Mouse (Mus musculus): Measurements from ENCODE around the gene Ctsa.

Gene Ctsa

GRCm38 (mm10) chr2:164804533-164805331 lies 27.9 kb upstream of the Ctsa start, which contains the start of the genes Acot8 and Zswim3:
TSS of gene Acot8 (minus strand) at chr2:164804882.
TSS of gene Zswim3 (plus strand) at chr2:164805098.
- peak; percentile 99 for DNase-seq (ENCODE audit: low spot score in 2 of 2)

GRCm38 (mm10) chr2:164805332-164805718 lies 27.3 kb upstream of the Ctsa start:
- no peak for DNase-seq (ENCODE audit: low spot score in 2 of 2)

GRCm38 (mm10) chr2:164806614-164807013 lies 26.1 kb upstream of the Ctsa start:
- no peak for DNase-seq (ENCODE audit: low spot score in 2 of 2)

GRCm38 (mm10) chr2:164813557-164813956 lies 19.1 kb upstream of the Ctsa start:
- DNase-seq (ENCODE audit: low spot score in 2 of 2) = no peak

DNA sequence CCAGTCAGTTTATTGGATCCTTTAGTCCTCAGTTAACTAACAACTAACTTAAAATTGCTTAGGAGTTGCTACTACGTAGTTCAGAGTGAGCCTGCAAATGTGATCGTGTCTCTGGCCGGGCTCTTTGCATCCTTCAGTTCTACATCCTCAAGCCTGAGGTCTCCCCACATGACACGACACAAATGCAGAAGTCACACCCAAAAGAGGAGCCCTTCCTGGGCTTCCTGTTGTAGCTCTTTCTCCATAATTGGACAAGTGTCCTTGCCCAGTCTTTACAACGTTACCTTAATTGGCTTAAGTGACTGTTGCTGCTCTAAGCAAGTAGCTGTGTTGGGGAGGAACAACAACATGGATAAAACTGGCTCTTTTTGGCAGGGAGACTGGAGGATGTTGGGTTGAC lies 17.3 kb upstream of the Ctsa start:
- DNase-seq (ENCODE audit: low spot score in 2 of 2) = no peak

DNA sequence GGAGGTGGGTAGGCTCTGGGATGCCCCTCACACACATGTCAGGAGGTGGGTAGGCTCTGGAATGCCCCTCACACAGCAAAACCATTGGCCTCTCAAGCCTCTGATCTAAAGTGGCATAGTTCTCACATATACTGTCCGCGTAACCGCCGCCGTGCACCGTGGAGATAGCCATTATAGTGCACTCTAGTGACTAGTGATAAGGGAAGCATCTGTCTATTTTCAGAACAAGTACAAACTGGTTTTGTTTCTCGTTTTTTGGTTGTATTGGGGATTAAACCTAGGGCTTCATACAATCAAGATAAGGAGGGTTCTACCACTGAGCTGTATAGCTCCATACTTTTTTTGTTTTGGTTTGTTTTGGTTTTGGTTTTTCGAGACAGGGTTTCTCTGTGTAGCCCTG lies 16.9 kb upstream of the Ctsa start:
- DNase-seq (ENCODE audit: low spot score in 2 of 2) = no peak

DNA sequence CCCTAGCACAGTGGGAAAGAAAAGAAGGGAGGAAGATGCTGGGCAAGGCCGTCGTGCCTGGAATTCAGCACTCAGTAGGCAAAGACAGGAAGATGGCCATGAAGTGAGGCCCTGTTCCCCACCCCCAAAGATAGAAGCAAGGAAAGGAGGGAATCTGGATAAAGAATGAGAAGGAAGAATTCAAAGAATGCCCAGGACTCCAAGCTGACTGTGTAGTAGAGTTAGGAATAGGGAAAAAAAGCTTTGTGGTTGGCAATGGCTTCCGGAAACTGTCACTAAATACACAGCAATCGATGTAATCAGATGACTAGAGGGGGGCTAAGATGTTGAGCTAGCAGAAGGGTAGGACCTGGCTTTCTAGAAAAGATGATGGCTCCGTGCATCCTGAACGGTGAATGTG lies 15.5 kb upstream of the Ctsa start:
- no peak for DNase-seq (ENCODE audit: low spot score in 2 of 2)

- no peak for DNase-seq (ENCODE audit: low spot score in 2 of 2)
Observed at GRCm38 (mm10) chr2:164817703-164818102, 15.0 kb upstream of the Ctsa start.

GRCm38 (mm10) chr2:164821060-164821459 lies 11.6 kb upstream of the Ctsa start:
- no peak for DNase-seq (ENCODE audit: low spot score in 2 of 2)

DNA sequence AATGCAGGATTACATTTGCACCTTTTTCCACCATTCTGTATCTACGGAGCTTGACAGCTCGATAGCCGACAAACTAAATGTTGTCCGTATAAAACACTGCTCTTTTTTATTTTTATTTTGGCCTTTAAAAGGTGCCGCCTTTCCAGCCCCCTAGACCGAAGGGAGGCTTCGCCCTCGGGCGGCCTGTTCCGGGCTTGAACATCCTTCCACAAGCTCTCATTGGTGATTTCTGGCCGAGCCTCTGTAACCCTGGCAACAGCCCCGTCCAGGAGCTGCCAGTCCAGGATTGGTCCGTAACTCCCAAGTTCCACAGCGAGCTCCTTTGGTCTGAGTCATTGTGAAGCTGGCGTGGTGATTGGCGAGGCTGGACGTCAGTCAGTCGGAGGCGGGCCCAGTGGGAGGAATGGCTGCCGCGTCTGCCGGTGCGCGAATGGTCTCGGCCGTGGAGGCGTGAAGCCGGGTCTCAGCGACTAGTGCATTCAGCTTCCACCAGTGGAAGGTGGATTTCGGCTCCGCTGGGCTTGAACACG lies 10.0 kb upstream of the Ctsa start, which contains the start of gene Zswim1:
Gene Zswim1 (plus strand): TSS at position 51 of the 530 bp plus-strand sequence.
- peak; percentile 100 for DNase-seq (ENCODE audit: low spot score in 2 of 2)

DNA sequence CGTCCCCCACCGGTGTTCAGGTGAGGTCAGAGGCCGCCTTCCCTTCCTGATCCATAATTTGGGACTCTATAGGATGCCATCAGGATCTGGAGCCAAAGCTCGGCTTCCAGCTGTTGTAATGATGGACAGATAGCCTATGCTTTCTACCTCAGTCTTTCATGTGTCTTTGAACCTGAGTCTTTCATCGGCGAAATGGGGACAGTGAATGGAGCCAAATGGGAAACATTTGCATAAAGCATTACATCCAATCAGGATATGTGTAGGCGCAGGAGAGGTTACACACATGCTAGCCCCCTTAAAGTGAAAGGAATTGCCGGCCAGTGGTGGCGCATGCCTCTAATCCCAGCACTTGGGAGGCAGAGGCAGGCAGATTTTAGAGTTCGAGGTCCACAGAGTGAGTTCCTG lies 9.5 kb upstream of the Ctsa start:
- peak in 1 of 2 experiments; percentile 38 for DNase-seq (ENCODE audit: low spot score in 2 of 2)

DNA sequence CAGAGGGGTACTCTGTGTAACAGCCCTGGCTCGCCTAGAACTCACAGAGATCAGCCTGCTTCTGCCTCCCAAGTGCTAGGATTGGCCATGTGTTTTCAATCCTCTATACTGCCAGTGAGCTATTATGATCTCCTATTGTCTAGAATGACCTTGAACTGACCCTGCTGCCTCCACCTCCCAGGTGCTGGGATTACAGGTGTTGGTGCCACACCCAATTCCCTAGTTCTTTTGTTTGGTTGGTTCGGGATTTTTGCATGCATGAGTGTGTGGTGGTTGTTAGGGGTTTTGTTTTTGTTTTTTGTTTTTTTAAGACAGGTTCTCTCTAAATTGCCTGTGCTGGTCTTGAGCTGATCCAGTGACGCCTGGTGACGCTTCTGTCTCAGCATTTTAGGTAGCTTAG lies 8.7 kb upstream of the Ctsa start:
- DNase-seq (ENCODE audit: low spot score in 2 of 2) = no peak

DNA sequence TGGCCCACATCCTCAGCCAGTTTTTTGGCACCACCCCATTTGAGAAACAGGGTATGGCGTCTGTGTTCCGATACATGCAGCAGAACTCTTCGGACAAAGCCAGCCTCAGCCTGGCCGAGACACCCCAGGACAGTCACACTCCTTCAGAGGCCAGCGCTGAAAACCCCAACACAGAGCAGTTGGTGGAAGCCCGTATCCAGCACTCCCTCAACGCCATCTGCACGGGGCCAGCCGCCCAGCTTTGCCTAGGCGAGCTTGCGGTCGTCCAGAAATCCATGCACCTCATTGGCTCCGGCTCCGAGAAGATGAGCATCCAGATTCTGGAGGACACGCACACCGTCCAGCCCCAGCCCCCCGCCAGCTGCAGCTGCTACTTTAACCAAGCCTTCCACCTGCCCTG lies 7.2 kb upstream of the Ctsa start:
- DNase-seq (ENCODE audit: low spot score in 2 of 2) = no peak

GRCm38 (mm10) chr2:164827146-164827850 lies 5.4 kb upstream of the Ctsa start:
- DNase-seq (ENCODE audit: low spot score in 2 of 2) = no peak

DNA sequence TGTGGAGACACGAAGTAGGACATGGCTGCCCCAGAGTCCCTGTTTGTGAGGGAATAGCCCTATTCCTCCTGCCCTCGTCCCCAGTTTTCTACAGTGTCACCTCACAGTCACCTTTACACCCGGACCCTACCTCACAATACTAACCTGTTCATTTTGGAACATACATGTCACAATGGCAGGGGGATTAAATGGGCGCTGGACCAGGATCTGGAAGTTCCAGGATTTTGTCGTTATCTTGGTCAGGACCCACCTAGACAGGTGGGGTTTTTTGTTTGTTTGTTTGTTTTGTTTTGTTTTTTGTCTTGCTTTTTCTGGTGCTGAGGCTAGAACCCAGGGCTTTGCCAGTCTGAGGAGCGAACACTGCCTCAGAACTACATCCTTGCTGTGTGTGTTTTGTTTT lies 4.2 kb upstream of the Ctsa start, which contains the start of gene Spata25:
Gene Spata25 (minus strand): TSS at position 101 of the 400 bp plus-strand sequence.
- no peak for DNase-seq (ENCODE audit: low spot score in 2 of 2)

DNA sequence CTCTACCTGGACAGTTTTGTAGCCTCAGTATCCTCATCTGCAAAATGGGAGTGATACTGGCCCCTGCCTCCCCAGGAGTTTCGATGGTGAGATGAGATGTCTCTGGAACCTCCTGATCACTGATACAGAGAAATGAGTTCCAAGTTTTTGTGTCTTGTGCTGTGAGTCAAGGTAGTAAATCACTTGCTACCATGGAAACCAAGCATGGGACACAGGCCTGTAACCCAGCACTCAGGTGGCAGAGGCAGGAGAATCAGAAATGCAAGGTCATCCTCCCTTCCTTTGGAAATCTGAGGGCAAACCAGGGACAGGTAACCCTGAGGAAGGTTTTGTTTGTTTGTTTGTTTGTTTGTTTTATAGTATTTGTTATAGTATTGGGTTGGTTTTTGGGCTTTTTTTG lies 3.6 kb upstream of the Ctsa start:
- DNase-seq (ENCODE audit: low spot score in 2 of 2) = no peak

DNA sequence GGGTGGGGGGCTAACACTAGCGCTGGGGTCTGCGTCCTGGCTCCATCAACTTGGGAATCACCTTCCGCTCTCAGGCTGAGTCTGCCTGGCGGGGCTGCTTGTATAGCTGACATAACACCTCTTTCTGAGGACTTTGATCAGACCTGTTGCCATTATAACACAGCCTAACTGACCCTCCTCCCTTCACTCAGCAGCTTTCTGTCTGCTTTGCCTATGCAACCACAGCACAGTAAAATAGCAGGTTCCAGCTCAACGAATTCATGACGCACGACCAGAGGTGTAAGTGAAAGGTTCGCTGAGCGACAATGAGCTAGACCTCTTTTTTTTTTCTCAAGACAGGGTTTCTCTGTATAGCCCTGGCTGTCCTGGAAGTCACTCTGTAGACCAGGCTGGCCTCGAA lies 1.6 kb upstream of the Ctsa start:
- no peak for DNase-seq (ENCODE audit: low spot score in 2 of 2)

DNA sequence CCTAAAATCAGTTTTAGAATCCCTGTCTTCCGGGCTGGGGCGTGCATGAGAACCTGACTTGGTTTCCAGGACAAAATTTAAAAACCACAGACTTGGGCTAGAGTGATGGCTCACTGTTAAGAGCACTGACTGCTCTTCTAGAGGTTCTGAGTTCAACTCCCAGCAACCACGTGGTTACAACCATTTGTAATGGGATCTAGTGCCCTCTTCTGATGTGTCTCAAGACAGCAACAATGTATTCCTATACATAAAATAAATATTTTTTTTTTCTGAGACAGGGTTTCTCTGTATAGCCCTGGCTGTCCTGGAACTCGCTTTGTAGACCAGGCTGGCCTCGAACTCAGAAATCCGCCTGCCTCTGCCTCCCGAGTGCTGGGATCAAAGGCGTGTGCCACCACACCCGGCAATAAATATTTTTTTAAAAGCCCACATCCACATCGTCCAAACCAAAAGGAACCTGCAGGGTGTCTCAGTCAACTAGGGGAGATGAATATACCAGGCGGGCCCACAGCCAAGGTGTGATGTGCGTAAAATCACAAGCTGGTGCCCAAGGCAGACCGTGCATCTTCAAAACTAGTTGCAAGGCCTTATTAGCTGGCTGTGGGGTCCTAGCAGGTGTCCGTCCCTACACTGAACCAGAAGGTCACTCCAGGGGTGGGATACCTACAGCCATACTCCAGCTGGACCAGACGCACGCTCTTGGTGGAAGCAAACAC lies 483 bp upstream of the Ctsa start:
- no peak for DNase-seq (ENCODE audit: low spot score in 2 of 2)

GRCm38 (mm10) chr2:164833314-164833959 lies 764 bp downstream of the Ctsa start, which contains the start of gene Neurl2:
TSS of gene Neurl2 (minus strand) at chr2:164833456.
- DNase-seq (ENCODE audit: low spot score in 2 of 2) = peak; percentile 88 to 94

DNA sequence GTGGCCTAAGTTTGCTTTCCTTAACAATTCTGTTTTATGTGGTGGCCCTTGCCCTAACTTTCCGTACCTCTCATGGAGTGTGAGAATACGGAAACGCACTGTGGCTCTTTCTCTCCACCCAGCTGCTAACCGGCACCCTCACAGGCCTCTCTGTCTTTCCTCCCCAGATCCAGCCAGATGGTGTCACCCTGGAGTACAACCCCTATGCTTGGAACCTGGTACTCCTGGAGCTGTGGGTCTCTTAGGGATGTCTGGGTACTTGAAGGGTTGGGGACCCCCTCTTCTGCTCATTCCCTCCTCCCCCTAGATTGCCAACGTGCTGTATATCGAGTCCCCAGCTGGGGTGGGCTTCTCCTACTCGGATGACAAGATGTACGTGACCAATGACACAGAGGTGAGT lies 1.9 kb downstream of the Ctsa start:
- DNase-seq (ENCODE audit: low spot score in 2 of 2) = no peak

- no peak for DNase-seq (ENCODE audit: low spot score in 2 of 2)
Observed at GRCm38 (mm10) chr2:164835164-164835563, 2.5 kb downstream of the Ctsa start.

Measured in frontal cortex, postnatal 36 days (tissue).